Mouse (Mus musculus): Measurements from ENCODE around the gene Ugt1a7c. TPM values are rescaled to one million over a fixed set of nuclear protein-coding genes. Genes with fewer than 3 reads are reported as not detected.
"Not testable (repeated sequence)": the region's sequence is repeated elsewhere in the genome, so short reads cannot be mapped to it uniquely, and the experiment has no call there.

Gene Ugt1a7c
- polyA plus RNA-seq, 1 experiment from 2014 or later = 1.0 TPM

- 51% methylated on average over 4 of the region's 4 CpGs for WGBS
- DNase-seq (ENCODE audit: low spot score) = peak; percentile 1
These were observed 123.7 kb downstream of the Ugt1a7c start for GRCm38 (mm10) chr1:88218591-88218990.

GRCm38 (mm10) chr1:88219054-88219453, 124.2 kb downstream of the Ugt1a7c start:
- 17% methylated on average over 1 of the region's 1 CpGs for WGBS
- Histone ChIP-seq H3K36me3 (ENCODE audit: control insufficient read depth, insufficient read depth, low read length) (no peaks in the 10 kb centered on the region), H3K9ac (ENCODE audit: low read depth, low read length) (no peak overlapping the region), H3K27me3 (ENCODE audit: control insufficient read depth, insufficient read depth, low read length) (no peaks in the 10 kb centered on the region), H3K4me1 (replicated peaks; ENCODE audit: control insufficient read depth, insufficient read depth, low read length) (no peaks in the 10 kb centered on the region), H3K27ac (ENCODE audit: low read depth, low read length) (no peak overlapping the region), H3K4me2 (replicated peaks; ENCODE audit: low read depth, low read length) (no peak overlapping the region), H3K4me3 (ENCODE audit: low read depth, low read length) (no peak overlapping the region), H3K9me3 (ENCODE audit: control insufficient read depth, low read length) (peaks cover 35% of the 10 kb centered on the region)
- DNase-seq (ENCODE audit: low spot score) (no peak), ATAC-seq (ENCODE audit: low FRiP score) (no peak)

More at GRCm38 (mm10) chr1:88218591-88218990, 123.7 kb downstream of the Ugt1a7c start:
- Histone ChIP-seq H3K36me3 (ENCODE audit: control insufficient read depth, insufficient read depth, low read length) (no peaks in the 10 kb centered on the region), H3K27ac (ENCODE audit: low read depth, low read length) (no peak overlapping the region), H3K9ac (ENCODE audit: low read depth, low read length) (no peak overlapping the region), H3K9me3 (ENCODE audit: control insufficient read depth, low read length) (peaks cover 40% of the 10 kb centered on the region), H3K4me2 (replicated peaks; ENCODE audit: low read depth, low read length) (no peak overlapping the region), H3K27me3 (ENCODE audit: control insufficient read depth, insufficient read depth, low read length) (no peaks in the 10 kb centered on the region), H3K4me3 (ENCODE audit: low read depth, low read length) (no peak overlapping the region), H3K4me1 (replicated peaks; ENCODE audit: control insufficient read depth, insufficient read depth, low read length) (no peaks in the 10 kb centered on the region)
- ATAC-seq (ENCODE audit: low FRiP score) = no peak

GRCm38 (mm10) chr1:88220336-88220735, 125.5 kb downstream of the Ugt1a7c start:
- Histone ChIP-seq H3K27me3 (ENCODE audit: control insufficient read depth, insufficient read depth, low read length) (no peaks in the 10 kb centered on the region), H3K4me2 (replicated peaks; ENCODE audit: low read depth, low read length) (no peak overlapping the region), H3K4me1 (replicated peaks; ENCODE audit: control insufficient read depth, insufficient read depth, low read length) (no peaks in the 10 kb centered on the region), H3K9ac (ENCODE audit: low read depth, low read length) (no peak overlapping the region), H3K4me3 (ENCODE audit: low read depth, low read length) (no peak overlapping the region), H3K9me3 (ENCODE audit: control insufficient read depth, low read length) (peaks cover 26% of the 10 kb centered on the region), H3K27ac (ENCODE audit: low read depth, low read length) (no peak overlapping the region), H3K36me3 (ENCODE audit: control insufficient read depth, insufficient read depth, low read length) (no peaks in the 10 kb centered on the region)
- no peak for ATAC-seq (ENCODE audit: low FRiP score)
- DNase-seq (ENCODE audit: low spot score) = no peak

- Histone ChIP-seq H3K27me3 (ENCODE audit: control insufficient read depth, insufficient read depth, low read length) (no peaks in the 10 kb centered on the region), H3K4me1 (replicated peaks; ENCODE audit: control insufficient read depth, insufficient read depth, low read length) (no peaks in the 10 kb centered on the region), H3K4me3 (ENCODE audit: low read depth, low read length) (no peak overlapping the region), H3K4me2 (replicated peaks; ENCODE audit: low read depth, low read length) (no peak overlapping the region), H3K9me3 (ENCODE audit: control insufficient read depth, low read length) (peaks cover 28% of the 10 kb centered on the region), H3K36me3 (ENCODE audit: control insufficient read depth, insufficient read depth, low read length) (no peaks in the 10 kb centered on the region), H3K9ac (ENCODE audit: low read depth, low read length) (no peak overlapping the region), H3K27ac (ENCODE audit: low read depth, low read length) (no peak overlapping the region)
- ATAC-seq (ENCODE audit: low FRiP score) (no peak), DNase-seq (ENCODE audit: low spot score) (no peak)
- WGBS = 51% methylated on average over 2 of the region's 2 CpGs
These were observed 127.4 kb downstream of the Ugt1a7c start for GRCm38 (mm10) chr1:88222216-88222615.

- H3K27ac ChIP-seq (ENCODE audit: low read depth, low read length); H3K4me1 ChIP-seq (replicated peaks; ENCODE audit: control insufficient read depth, insufficient read depth, low read length); DNase-seq (ENCODE audit: low spot score); H3K4me3 ChIP-seq (ENCODE audit: low read depth, low read length); H3K4me2 ChIP-seq (replicated peaks; ENCODE audit: low read depth, low read length); ATAC-seq (ENCODE audit: low FRiP score); H3K9ac ChIP-seq (ENCODE audit: low read depth, low read length); H3K27me3 ChIP-seq (ENCODE audit: control insufficient read depth, insufficient read depth, low read length); H3K36me3 ChIP-seq (ENCODE audit: control insufficient read depth, insufficient read depth, low read length): not testable (repeated sequence)
- peaks cover 31% of the 10 kb centered on the region for H3K9me3 ChIP-seq (ENCODE audit: control insufficient read depth, low read length)
These were observed 128.2 kb downstream of the Ugt1a7c start for GRCm38 (mm10) chr1:88223011-88223515.

GRCm38 (mm10) chr1:88223591-88223990, 128.7 kb downstream of the Ugt1a7c start:
- H3K36me3 ChIP-seq (ENCODE audit: control insufficient read depth, insufficient read depth, low read length) = no peaks in the 10 kb centered on the region
- no peaks in the 10 kb centered on the region for H3K27me3 ChIP-seq (ENCODE audit: control insufficient read depth, insufficient read depth, low read length)
- ATAC-seq (ENCODE audit: low FRiP score) (no peak), DNase-seq (ENCODE audit: low spot score) (no peak)
- H3K4me3 ChIP-seq (ENCODE audit: low read depth, low read length) = no peak overlapping the region
- H3K9ac ChIP-seq (ENCODE audit: low read depth, low read length) = no peak overlapping the region
- 62% methylated on average over 1 of the region's 1 CpGs for WGBS
- H3K9me3 ChIP-seq (ENCODE audit: control insufficient read depth, low read length) = peaks cover 37% of the 10 kb centered on the region
- H3K4me1 ChIP-seq (replicated peaks; ENCODE audit: control insufficient read depth, insufficient read depth, low read length) = no peaks in the 10 kb centered on the region
- no peak overlapping the region for H3K4me2 ChIP-seq (replicated peaks; ENCODE audit: low read depth, low read length)
- no peak overlapping the region for H3K27ac ChIP-seq (ENCODE audit: low read depth, low read length)

GRCm38 (mm10) chr1:88224029-88224776, 129.3 kb downstream of the Ugt1a7c start:
- no peak for DNase-seq (ENCODE audit: low spot score)
- no peak overlapping the region for H3K27ac ChIP-seq (ENCODE audit: low read depth, low read length)
- H3K4me3 ChIP-seq (ENCODE audit: low read depth, low read length) = no peak overlapping the region
- ATAC-seq (ENCODE audit: low FRiP score) = no peak
- peaks cover 43% of the 10 kb centered on the region for H3K9me3 ChIP-seq (ENCODE audit: control insufficient read depth, low read length)
- no peak overlapping the region for H3K9ac ChIP-seq (ENCODE audit: low read depth, low read length)
- H3K27me3 ChIP-seq (ENCODE audit: control insufficient read depth, insufficient read depth, low read length) = no peaks in the 10 kb centered on the region
- no peaks in the 10 kb centered on the region for H3K36me3 ChIP-seq (ENCODE audit: control insufficient read depth, insufficient read depth, low read length)
- H3K4me1 ChIP-seq (replicated peaks; ENCODE audit: control insufficient read depth, insufficient read depth, low read length) = no peaks in the 10 kb centered on the region
- WGBS = 73% methylated on average over 2 of the region's 2 CpGs
- no peak overlapping the region for H3K4me2 ChIP-seq (replicated peaks; ENCODE audit: low read depth, low read length)

GRCm38 (mm10) chr1:88225301-88225700, 130.4 kb downstream of the Ugt1a7c start:
- not testable (repeated sequence) for H3K36me3 ChIP-seq (ENCODE audit: control insufficient read depth, insufficient read depth, low read length); H3K4me1 ChIP-seq (replicated peaks; ENCODE audit: control insufficient read depth, insufficient read depth, low read length); H3K4me3 ChIP-seq (ENCODE audit: low read depth, low read length); H3K9ac ChIP-seq (ENCODE audit: low read depth, low read length); H3K27ac ChIP-seq (ENCODE audit: low read depth, low read length); H3K4me2 ChIP-seq (replicated peaks; ENCODE audit: low read depth, low read length); ATAC-seq (ENCODE audit: low FRiP score); H3K27me3 ChIP-seq (ENCODE audit: control insufficient read depth, insufficient read depth, low read length); DNase-seq (ENCODE audit: low spot score)
- H3K9me3 ChIP-seq (ENCODE audit: control insufficient read depth, low read length) = peaks cover 54% of the 10 kb centered on the region
- WGBS = 42% methylated on average over 2 of the region's 2 CpGs

GRCm38 (mm10) chr1:88225741-88226140, 130.9 kb downstream of the Ugt1a7c start:
- no peaks in the 10 kb centered on the region for H3K27me3 ChIP-seq (ENCODE audit: control insufficient read depth, insufficient read depth, low read length)
- H3K4me3 ChIP-seq (ENCODE audit: low read depth, low read length) = no peak overlapping the region
- no peak overlapping the region for H3K4me2 ChIP-seq (replicated peaks; ENCODE audit: low read depth, low read length)
- H3K4me1 ChIP-seq (replicated peaks; ENCODE audit: control insufficient read depth, insufficient read depth, low read length) = no peaks in the 10 kb centered on the region
- H3K9ac ChIP-seq (ENCODE audit: low read depth, low read length) = no peak overlapping the region
- H3K27ac ChIP-seq (ENCODE audit: low read depth, low read length) = no peak overlapping the region
- H3K9me3 ChIP-seq (ENCODE audit: control insufficient read depth, low read length) = peaks cover 58% of the 10 kb centered on the region
- no peak for DNase-seq (ENCODE audit: low spot score)
- ATAC-seq (ENCODE audit: low FRiP score) = no peak
- no peaks in the 10 kb centered on the region for H3K36me3 ChIP-seq (ENCODE audit: control insufficient read depth, insufficient read depth, low read length)
